Mouse (Mus musculus) ES-Bruce4 (cell line): Measurements from ENCODE around the gene Chrna3.

ENCODE experiments used
- CTCF ChIP-seq: IDR thresholded peaks from one replicate; pipeline ENCODE4 v1.8.1; 2011; ENCODE audit warnings: low read depth, low read length
- EP300 ChIP-seq: IDR thresholded peaks from 2 replicates; pipeline ENCODE4 v1.6.1; 2011; ENCODE audit warnings: low read depth, low read length; ENCODE audit not compliant: insufficient read depth
- POLR2A ChIP-seq: IDR thresholded peaks from one replicate; pipeline ENCODE4 v1.8.1; 2011; ENCODE audit warnings: low read length; ENCODE audit not compliant: insufficient read depth

DNA sequence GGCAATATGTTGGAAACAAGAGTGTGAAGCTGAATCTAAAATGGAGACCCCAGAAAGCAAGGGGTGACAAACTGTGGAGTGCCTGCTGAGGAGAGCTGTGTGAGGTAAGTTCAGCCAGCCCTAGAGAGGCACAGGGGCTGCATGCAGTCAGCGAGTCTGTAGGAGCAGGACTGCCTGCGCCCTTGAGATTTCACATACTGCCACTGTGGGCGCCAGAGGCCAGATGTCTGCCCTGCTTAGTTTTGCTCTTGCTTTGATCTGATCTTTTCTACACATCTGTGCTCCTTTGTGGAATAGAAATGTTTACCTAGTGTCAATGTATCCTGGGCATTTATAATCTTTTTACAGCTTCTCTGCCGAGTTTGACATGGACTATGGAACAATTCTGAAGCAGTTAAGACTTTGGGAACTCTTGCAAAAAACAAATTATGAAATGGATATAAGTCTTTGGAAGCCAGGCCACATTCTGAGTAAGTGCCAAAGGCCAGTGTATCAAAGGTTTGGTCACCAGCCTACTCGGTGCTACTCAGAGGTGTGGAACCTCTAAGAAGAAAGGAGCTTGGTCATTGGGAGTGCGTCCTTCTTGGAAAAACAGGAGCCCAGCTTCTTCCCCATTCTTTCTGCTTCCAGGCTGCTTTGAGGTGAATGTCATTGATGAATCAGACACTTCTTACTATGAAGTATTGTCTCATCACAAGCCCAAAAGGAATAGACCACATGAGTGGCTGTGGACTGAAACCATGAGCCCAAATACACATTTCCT lies 15.6 kb downstream of the Chrna3 start:
- TF ChIP-seq EP300, result no peak
- no peak for TF ChIP-seq CTCF
- no peak for TF ChIP-seq POLR2A
